Mouse (Mus musculus) CH12.LX (cell line): ENCODE data around the gene Thsd4. TPM values are rescaled to one million over a fixed set of nuclear protein-coding genes. Genes with fewer than 3 reads are reported as not detected.

Experiments
- DNase-seq: peaks from one replicate; pipeline ENCODE4 v3.0.0-alpha.2; 2013; ENCODE audit errors: extremely low read depth
- H3K27ac ChIP-seq: 2 replicates; pipeline ENCODE4 v1.5.1; 2012; ENCODE audit warnings: low read depth, mild to moderate bottlenecking, control low read depth, moderate library complexity; ENCODE audit not compliant: insufficient read depth
- H3K27me3 ChIP-seq: replicated peaks from 2 replicates; pipeline ENCODE3; 2012; ENCODE audit warnings: inconsistent platforms
- H3K36me3 ChIP-seq, 2 experiments: replicated peaks in 1 of 2; 2 replicates each; pipeline versions ENCODE3 to v1.6.1; 2012; ENCODE audit warnings: inconsistent platforms in 1 of 2, low read length in 1 of 2, mild to moderate bottlenecking in 1 of 2, mixed read lengths in 1 of 2, moderate library complexity in 1 of 2; ENCODE audit not compliant: control insufficient read depth in 1 of 2, insufficient read depth in 1 of 2
- H3K4me1 ChIP-seq, 2 experiments: 2 replicates each; pipeline ENCODE4 v1.6.1; 2012; ENCODE audit warnings: inconsistent platforms in 1 of 2, moderate library complexity in 1 of 2; ENCODE audit not compliant: insufficient read depth in 2 of 2, control insufficient read depth in 1 of 2
- H3K4me2 ChIP-seq: 2 replicates; pipeline ENCODE4 v1.6.1; 2012; ENCODE audit warnings: low read depth, mild to moderate bottlenecking, control low read depth; ENCODE audit not compliant: poor library complexity, insufficient read depth, severe bottlenecking
- H3K4me3 ChIP-seq, 3 experiments: fragments of 150-350 bp in 1 of 3; sonication (generic) in 1 of 3; replicated peaks in 1 of 3; 2 replicates each; pipeline versions ENCODE3 to v1.5.1; 2011 to 2012; ENCODE audit warnings: low read depth in 2 of 3, low read length in 2 of 3, mild to moderate bottlenecking in 2 of 3, moderate library complexity in 2 of 3, control low read depth in 1 of 3, improper control_type of control experiment in 1 of 3, inconsistent platforms in 1 of 3, mixed read lengths in 1 of 3; ENCODE audit not compliant: poor library complexity in 1 of 3
- H3K79me2 ChIP-seq: replicated peaks from 2 replicates; pipeline ENCODE4 v1.6.1; 2012; ENCODE audit warnings: mild to moderate bottlenecking, moderate library complexity; ENCODE audit not compliant: control insufficient read depth, poor library complexity, insufficient read depth, severe bottlenecking; ENCODE audit errors: extremely low read depth
- H3K9ac ChIP-seq: 2 replicates; pipeline ENCODE4 v1.6.1; 2012; ENCODE audit warnings: low read depth, mild to moderate bottlenecking, control low read depth, moderate library complexity; ENCODE audit not compliant: insufficient read depth
- H3K9me3 ChIP-seq: replicated peaks from 2 replicates; pipeline ENCODE3; 2012; ENCODE audit warnings: low read length, inconsistent platforms, mixed read lengths
- BHLHE40 ChIP-seq: IDR thresholded peaks from 2 replicates; pipeline ENCODE4 v1.6.1; 2011; ENCODE audit warnings: mild to moderate bottlenecking, low read depth, low read length, improper control_type of control experiment
- CHD1 ChIP-seq: IDR thresholded peaks from 2 replicates; pipeline ENCODE4 v1.6.1; 2012; ENCODE audit warnings: low read depth, low read length, improper control_type of control experiment, inconsistent platforms
- CHD2 ChIP-seq: IDR thresholded peaks from 2 replicates; pipeline ENCODE4 v1.6.1; 2011; ENCODE audit warnings: low read length, improper control_type of control experiment
- CTCF ChIP-seq, 2 experiments: IDR thresholded peaks in 1 of 2; conservative IDR thresholded peaks in 1 of 2; 2 replicates each; pipeline ENCODE4 v1.5.1; 2011 to 2012; ENCODE audit warnings: low read depth in 2 of 2, low read length in 2 of 2, improper control_type of control experiment in 1 of 2, inconsistent platforms in 1 of 2, mild to moderate bottlenecking in 1 of 2, moderate library complexity in 1 of 2
- ETS1 ChIP-seq: conservative IDR thresholded peaks from 2 replicates; pipeline ENCODE4 v1.6.1; 2012; ENCODE audit warnings: low read depth, mild to moderate bottlenecking, inconsistent platforms, low read length, improper control_type of control experiment, moderate library complexity
- IRF4 ChIP-seq: IDR thresholded peaks from 2 replicates; pipeline ENCODE4 v1.6.1; 2014; ENCODE audit warnings: low read depth, mild to moderate bottlenecking, inconsistent platforms, low read length, improper control_type of control experiment
- JUND ChIP-seq: conservative IDR thresholded peaks from 2 replicates; pipeline ENCODE4 v1.6.1; 2011; ENCODE audit warnings: low read depth, low read length, improper control_type of control experiment
- MAFK ChIP-seq: IDR thresholded peaks from 2 replicates; pipeline ENCODE4 v1.6.1; 2011; ENCODE audit warnings: low read length, improper control_type of control experiment; ENCODE audit not compliant: insufficient replicate concordance
- MEF2A ChIP-seq: IDR thresholded peaks from 2 replicates; pipeline ENCODE4 v1.6.1; 2014; ENCODE audit warnings: low read depth, mild to moderate bottlenecking, inconsistent platforms, low read length, improper control_type of control experiment, borderline replicate concordance
- MXI1 ChIP-seq: IDR thresholded peaks from 2 replicates; pipeline ENCODE4 v1.6.1; 2011; ENCODE audit warnings: mild to moderate bottlenecking, low read depth, low read length, improper control_type of control experiment
- NELFE ChIP-seq: IDR thresholded peaks from 2 replicates; pipeline ENCODE4 v1.6.1; 2011; ENCODE audit warnings: low read depth, low read length, improper control_type of control experiment
- NRF1 ChIP-seq: IDR thresholded peaks from 2 replicates; pipeline ENCODE4 v1.6.1; 2014; ENCODE audit warnings: low read depth, mild to moderate bottlenecking, inconsistent platforms, low read length, improper control_type of control experiment, moderate library complexity
- RAD21 ChIP-seq: IDR thresholded peaks from 2 replicates; pipeline ENCODE4 v1.6.1; 2011; ENCODE audit warnings: low read depth, mild to moderate bottlenecking, low read length, improper control_type of control experiment, moderate library complexity
- SIN3A ChIP-seq: IDR thresholded peaks from 2 replicates; pipeline ENCODE4 v1.6.1; 2012; ENCODE audit warnings: low read length, improper control_type of control experiment, inconsistent platforms
- SMC3 ChIP-seq: IDR thresholded peaks from 2 replicates; pipeline ENCODE4 v1.6.1; 2011; ENCODE audit warnings: low read depth, low read length, improper control_type of control experiment
- TBP ChIP-seq: conservative IDR thresholded peaks from 2 replicates; pipeline ENCODE4 v1.6.1; 2011; ENCODE audit warnings: low read depth, low read length, improper control_type of control experiment
- USF1 ChIP-seq: IDR thresholded peaks from 2 replicates; pipeline ENCODE4 v1.6.1; 2014; ENCODE audit warnings: low read depth, mild to moderate bottlenecking, inconsistent platforms, low read length, improper control_type of control experiment
- USF2 ChIP-seq: conservative IDR thresholded peaks from 2 replicates; pipeline ENCODE4 v1.6.1; 2011; ENCODE audit warnings: low read depth, low read length, improper control_type of control experiment
- ZKSCAN1 ChIP-seq: IDR thresholded peaks from 2 replicates; pipeline ENCODE4 v1.6.1; 2012; ENCODE audit warnings: low read depth, inconsistent platforms, low read length, improper control_type of control experiment, borderline replicate concordance
- ZMIZ1 ChIP-seq: IDR thresholded peaks from 2 replicates; pipeline ENCODE4 v1.6.1; 2012; ENCODE audit warnings: low read depth, mild to moderate bottlenecking, inconsistent platforms, low read length, improper control_type of control experiment
- dilution Hi-C: fragments of 300-500 bp; cut with MboI; formaldehyde crosslinking; loops from 2 replicates; pipeline ENCODE4 v1.14.3; 2020; ENCODE audit warnings: low sequenced_read_pairs; ENCODE audit not compliant: extremely low pct_unique_long_range_greater_than_20kb, extremely low pct_ligation_motif_present
- in situ Hi-C: fragments of 300-500 bp; cut with MboI; formaldehyde crosslinking; loops from 3 replicates; pipeline ENCODE4 v1.14.3; 2019; ENCODE audit warnings: low sequenced_read_pairs, low pct_ligation_motif_present, low pct_unique_long_range_greater_than_20kb, mixed read lengths
- polyA plus RNA-seq: library from polyadenylated mRNA; unstranded; fragments of >175 nt; gene quantifications from 2 replicates; pipeline ENCODE4 v1.2.1, GENCODE M21; 2012; ENCODE audit warnings: low read depth; ENCODE audit not compliant: insufficient read length
- total RNA-seq, 2 experiments: library from RNA; depleted of rRNA; stranded (reverse); fragments of 300-350 nt in 1 of 2; fragments of >200 nt in 1 of 2; gene quantifications; 2 replicates each; pipeline ENCODE4 v1.2.3; 2012 to 2014

Thsd4 gene
- total RNA-seq (2012; rRNA removed) (0.13 TPM in 1 of 2 replicates, not detected in the other), total RNA-seq (2014; rRNA removed) (not detected in 2 replicates), polyA plus RNA-seq (not detected in 2 replicates)

DNA sequence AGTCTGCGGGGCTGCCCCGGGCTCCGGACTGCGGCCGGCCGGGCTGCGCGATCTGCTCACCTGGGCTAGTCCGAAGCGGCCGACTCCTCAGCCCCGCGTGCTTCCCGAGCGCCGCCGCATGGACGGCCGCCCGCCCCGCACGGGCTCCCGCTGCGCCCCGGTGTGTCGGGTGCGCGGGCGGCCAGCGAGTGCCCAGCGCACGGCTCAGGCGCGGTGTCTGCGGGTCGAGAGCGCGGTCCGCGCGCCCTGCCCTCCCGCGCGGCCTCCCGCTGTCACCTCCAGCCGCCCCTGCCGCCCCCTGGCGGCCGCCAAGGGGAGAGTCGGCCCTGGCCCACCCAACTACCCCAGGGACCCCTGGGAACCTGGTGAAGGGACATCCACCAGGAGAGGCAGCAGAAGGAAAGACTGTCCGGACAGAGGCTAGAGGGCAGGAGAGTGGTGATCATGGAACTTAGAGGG lies at the start of gene Thsd4:
TSS of gene Thsd4 (minus strand) at position 241 of the 459 bp plus-strand sequence.
- Histone ChIP-seq H3K4me3 (no peak within 1 kb of the TSS), H3K27me3 (no peaks in the 10 kb centered on the region), H3K4me2 (no peak within 1 kb of the TSS), H3K27ac (no peak within 1 kb of the TSS), H3K9ac (no peak within 1 kb of the TSS), H3K9me3 (no peaks in the 10 kb centered on the region), H3K4me1 (no peaks in the 10 kb centered on the region), H3K36me3 (no peaks in the 10 kb centered on the region), H3K79me2 (no peaks in the 10 kb centered on the region)
- in situ Hi-C loops: no loop called here
- dilution Hi-C loops: no loop called here
- TF ChIP-seq USF1: no peak
- TF ChIP-seq ZKSCAN1: no peak
- TF ChIP-seq SMC3: no peak
- TF ChIP-seq MXI1: no peak
- TF ChIP-seq ZMIZ1: no peak
- TF ChIP-seq IRF4: no peak
- no peak for TF ChIP-seq BHLHE40
- TF ChIP-seq RAD21: no peak
- no peak for TF ChIP-seq MEF2A
- TF ChIP-seq NRF1: no peak
- TF ChIP-seq SIN3A: no peak
- TF ChIP-seq TBP: no peak
- no peak for TF ChIP-seq MAFK
- no peak for TF ChIP-seq JUND
- TF ChIP-seq CHD2: no peak
- no peak for TF ChIP-seq CTCF (conservative IDR thresholded peaks at IDR 0.05 in 1 of 2, IDR thresholded peaks at IDR 0.05 in 1 of 2; ENCODE audit: low read depth in 2 of 2, low read length in 2 of 2)
- no peak for TF ChIP-seq USF2
- TF ChIP-seq CHD1: no peak
- no peak for TF ChIP-seq NELFE
- DNase-seq: no peak

GRCm38 (mm10) chr9:60571041-60571440 lies 49.2 kb upstream of the Thsd4 start:
- TF ChIP-seq ETS1 (no peak), MXI1 (no peak), NRF1 (no peak)
- no peaks in the 10 kb centered on the region for H3K36me3 ChIP-seq
- no peaks in the 10 kb centered on the region for H3K79me2 ChIP-seq
- H3K4me1 ChIP-seq: no peaks in the 10 kb centered on the region
- dilution Hi-C loops: no loop called here
- no peak for DNase-seq
- no peak overlapping the region for H3K4me2 ChIP-seq
- H3K9me3 ChIP-seq: no peaks in the 10 kb centered on the region
- H3K27me3 ChIP-seq: no peaks in the 10 kb centered on the region
- H3K27ac ChIP-seq: no peak overlapping the region
- H3K4me3 ChIP-seq: no peak overlapping the region
- no peak overlapping the region for H3K9ac ChIP-seq
- in situ Hi-C loops: no loop called here
